Mouse (Mus musculus) CH12.LX (cell line): ENCODE results near the gene Sema3a. TPM values are rescaled to one million over a fixed set of nuclear protein-coding genes. Genes with fewer than 3 reads are reported as not detected.

Experiments
- DNase-seq: peaks from one replicate; pipeline ENCODE4 v3.0.0-alpha.2; 2013; ENCODE audit errors: extremely low read depth
- H3K27ac ChIP-seq: 2 replicates; pipeline ENCODE4 v1.5.1; 2012; ENCODE audit warnings: low read depth, mild to moderate bottlenecking, control low read depth, moderate library complexity; ENCODE audit not compliant: insufficient read depth
- H3K27me3 ChIP-seq: replicated peaks from 2 replicates; pipeline ENCODE3; 2012; ENCODE audit warnings: inconsistent platforms
- H3K36me3 ChIP-seq, 2 experiments: replicated peaks in 1 of 2; 2 replicates each; pipeline versions ENCODE3 to v1.6.1; 2012; ENCODE audit warnings: inconsistent platforms in 1 of 2, low read length in 1 of 2, mild to moderate bottlenecking in 1 of 2, mixed read lengths in 1 of 2, moderate library complexity in 1 of 2; ENCODE audit not compliant: control insufficient read depth in 1 of 2, insufficient read depth in 1 of 2
- H3K4me1 ChIP-seq, 2 experiments: 2 replicates each; pipeline ENCODE4 v1.6.1; 2012; ENCODE audit warnings: inconsistent platforms in 1 of 2, moderate library complexity in 1 of 2; ENCODE audit not compliant: insufficient read depth in 2 of 2, control insufficient read depth in 1 of 2
- H3K4me2 ChIP-seq: 2 replicates; pipeline ENCODE4 v1.6.1; 2012; ENCODE audit warnings: low read depth, mild to moderate bottlenecking, control low read depth; ENCODE audit not compliant: poor library complexity, insufficient read depth, severe bottlenecking
- H3K4me3 ChIP-seq, 3 experiments: fragments of 150-350 bp in 1 of 3; sonication (generic) in 1 of 3; replicated peaks in 1 of 3; 2 replicates each; pipeline versions ENCODE3 to v1.5.1; 2011 to 2012; ENCODE audit warnings: low read depth in 2 of 3, low read length in 2 of 3, mild to moderate bottlenecking in 2 of 3, moderate library complexity in 2 of 3, control low read depth in 1 of 3, improper control_type of control experiment in 1 of 3, inconsistent platforms in 1 of 3, mixed read lengths in 1 of 3; ENCODE audit not compliant: poor library complexity in 1 of 3
- H3K79me2 ChIP-seq: replicated peaks from 2 replicates; pipeline ENCODE4 v1.6.1; 2012; ENCODE audit warnings: mild to moderate bottlenecking, moderate library complexity; ENCODE audit not compliant: control insufficient read depth, poor library complexity, insufficient read depth, severe bottlenecking; ENCODE audit errors: extremely low read depth
- H3K9ac ChIP-seq: 2 replicates; pipeline ENCODE4 v1.6.1; 2012; ENCODE audit warnings: low read depth, mild to moderate bottlenecking, control low read depth, moderate library complexity; ENCODE audit not compliant: insufficient read depth
- H3K9me3 ChIP-seq: replicated peaks from 2 replicates; pipeline ENCODE3; 2012; ENCODE audit warnings: low read length, inconsistent platforms, mixed read lengths
- CHD2 ChIP-seq: IDR thresholded peaks from 2 replicates; pipeline ENCODE4 v1.6.1; 2011; ENCODE audit warnings: low read length, improper control_type of control experiment
- ELF1 ChIP-seq: IDR thresholded peaks from 2 replicates; pipeline ENCODE4 v1.6.1; 2014; ENCODE audit warnings: low read depth, mild to moderate bottlenecking, inconsistent platforms, low read length, improper control_type of control experiment
- HCFC1 ChIP-seq: IDR thresholded peaks from 2 replicates; pipeline ENCODE4 v1.6.1; 2012; ENCODE audit warnings: low read depth, mild to moderate bottlenecking, inconsistent platforms, low read length, improper control_type of control experiment
- JUN ChIP-seq: IDR thresholded peaks from 2 replicates; pipeline ENCODE4 v1.6.1; 2011; ENCODE audit warnings: low read depth, mild to moderate bottlenecking, low read length, improper control_type of control experiment, moderate library complexity; ENCODE audit not compliant: insufficient read depth
- NELFE ChIP-seq: IDR thresholded peaks from 2 replicates; pipeline ENCODE4 v1.6.1; 2011; ENCODE audit warnings: low read depth, low read length, improper control_type of control experiment
- PAX5 ChIP-seq: IDR thresholded peaks from 2 replicates; pipeline ENCODE4 v1.6.1; 2012; ENCODE audit warnings: low read length, inconsistent platforms, mixed read lengths
- POLR2AphosphoS2 ChIP-seq: IDR thresholded peaks from 2 replicates; pipeline ENCODE4 v1.6.1; 2011; ENCODE audit warnings: low read depth, low read length, improper control_type of control experiment
- RAD21 ChIP-seq: IDR thresholded peaks from 2 replicates; pipeline ENCODE4 v1.6.1; 2011; ENCODE audit warnings: low read depth, mild to moderate bottlenecking, low read length, improper control_type of control experiment, moderate library complexity
- SIN3A ChIP-seq: IDR thresholded peaks from 2 replicates; pipeline ENCODE4 v1.6.1; 2012; ENCODE audit warnings: low read length, improper control_type of control experiment, inconsistent platforms
- TCF12 ChIP-seq: IDR thresholded peaks from 2 replicates; pipeline ENCODE4 v1.6.1; 2014; ENCODE audit warnings: low read depth, mild to moderate bottlenecking, inconsistent platforms, low read length, improper control_type of control experiment
- USF1 ChIP-seq: IDR thresholded peaks from 2 replicates; pipeline ENCODE4 v1.6.1; 2014; ENCODE audit warnings: low read depth, mild to moderate bottlenecking, inconsistent platforms, low read length, improper control_type of control experiment
- USF2 ChIP-seq: conservative IDR thresholded peaks from 2 replicates; pipeline ENCODE4 v1.6.1; 2011; ENCODE audit warnings: low read depth, low read length, improper control_type of control experiment
- ZC3H11A ChIP-seq: IDR thresholded peaks from 2 replicates; pipeline ENCODE4 v1.6.1; 2012; ENCODE audit warnings: low read depth, mild to moderate bottlenecking, inconsistent platforms, low read length, improper control_type of control experiment
- ZKSCAN1 ChIP-seq: IDR thresholded peaks from 2 replicates; pipeline ENCODE4 v1.6.1; 2012; ENCODE audit warnings: low read depth, inconsistent platforms, low read length, improper control_type of control experiment, borderline replicate concordance
- ZMIZ1 ChIP-seq: IDR thresholded peaks from 2 replicates; pipeline ENCODE4 v1.6.1; 2012; ENCODE audit warnings: low read depth, mild to moderate bottlenecking, inconsistent platforms, low read length, improper control_type of control experiment
- dilution Hi-C: fragments of 300-500 bp; cut with MboI; formaldehyde crosslinking; loops from 2 replicates; pipeline ENCODE4 v1.14.3; 2020; ENCODE audit warnings: low sequenced_read_pairs; ENCODE audit not compliant: extremely low pct_unique_long_range_greater_than_20kb, extremely low pct_ligation_motif_present
- in situ Hi-C: fragments of 300-500 bp; cut with MboI; formaldehyde crosslinking; loops from 3 replicates; pipeline ENCODE4 v1.14.3; 2019; ENCODE audit warnings: low sequenced_read_pairs, low pct_ligation_motif_present, low pct_unique_long_range_greater_than_20kb, mixed read lengths
- polyA plus RNA-seq: library from polyadenylated mRNA; unstranded; fragments of >175 nt; gene quantifications from 2 replicates; pipeline ENCODE4 v1.2.1, GENCODE M21; 2012; ENCODE audit warnings: low read depth; ENCODE audit not compliant: insufficient read length
- total RNA-seq, 2 experiments: library from RNA; depleted of rRNA; stranded (reverse); fragments of 300-350 nt in 1 of 2; fragments of >200 nt in 1 of 2; gene quantifications; 2 replicates each; pipeline ENCODE4 v1.2.3; 2012 to 2014

Sema3a gene
- total and polyA plus RNA-seq, 3 experiments: not detected

GRCm38 (mm10) chr5:13313977-13314376 lies 188.8 kb downstream of the Sema3a start:
- no peak overlapping the region for H3K4me3 ChIP-seq
- H3K9ac ChIP-seq: no peak overlapping the region
- no peak overlapping the region for H3K4me2 ChIP-seq
- no peaks in the 10 kb centered on the region for H3K27me3 ChIP-seq
- DNase-seq: no peak
- dilution Hi-C loops (no loop called here), in situ Hi-C loops (no loop called here)
- H3K4me1 ChIP-seq: no peaks in the 10 kb centered on the region
- H3K79me2 ChIP-seq: no peaks in the 10 kb centered on the region
- H3K27ac ChIP-seq: no peak overlapping the region
- H3K36me3 ChIP-seq: no peaks in the 10 kb centered on the region
- TF ChIP-seq ZC3H11A (no peak), CHD2 (no peak), ZMIZ1 (no peak), ZKSCAN1 (no peak), SIN3A (no peak), JUN (no peak), POLR2AphosphoS2 (no peak), USF1 (no peak), PAX5 (no peak), USF2 (no peak), TCF12 (no peak)
- peaks cover 17% of the 10 kb centered on the region for H3K9me3 ChIP-seq

GRCm38 (mm10) chr5:13318728-13319429 lies 193.7 kb downstream of the Sema3a start:
- Histone ChIP-seq H3K9ac (no peak overlapping the region), H3K27ac (no peak overlapping the region), H3K9me3 (peaks cover 22% of the 10 kb centered on the region), H3K4me3 (no peak overlapping the region), H3K79me2 (no peaks in the 10 kb centered on the region), H3K4me2 (no peak overlapping the region), H3K36me3 (no peaks in the 10 kb centered on the region), H3K4me1 (no peaks in the 10 kb centered on the region), H3K27me3 (no peaks in the 10 kb centered on the region)
- in situ Hi-C loops (no loop called here), dilution Hi-C loops (no loop called here)
- DNase-seq: no peak
- TF ChIP-seq RAD21 (no peak), NELFE (no peak), HCFC1 (no peak), ELF1 (no peak), ZMIZ1 (no peak)
- TF ChIP-seq, all 38 proteins: peak for 0
